Mouse (Mus musculus): ENCODE data around the gene Gm37240.

The Gm37240 gene

DNA sequence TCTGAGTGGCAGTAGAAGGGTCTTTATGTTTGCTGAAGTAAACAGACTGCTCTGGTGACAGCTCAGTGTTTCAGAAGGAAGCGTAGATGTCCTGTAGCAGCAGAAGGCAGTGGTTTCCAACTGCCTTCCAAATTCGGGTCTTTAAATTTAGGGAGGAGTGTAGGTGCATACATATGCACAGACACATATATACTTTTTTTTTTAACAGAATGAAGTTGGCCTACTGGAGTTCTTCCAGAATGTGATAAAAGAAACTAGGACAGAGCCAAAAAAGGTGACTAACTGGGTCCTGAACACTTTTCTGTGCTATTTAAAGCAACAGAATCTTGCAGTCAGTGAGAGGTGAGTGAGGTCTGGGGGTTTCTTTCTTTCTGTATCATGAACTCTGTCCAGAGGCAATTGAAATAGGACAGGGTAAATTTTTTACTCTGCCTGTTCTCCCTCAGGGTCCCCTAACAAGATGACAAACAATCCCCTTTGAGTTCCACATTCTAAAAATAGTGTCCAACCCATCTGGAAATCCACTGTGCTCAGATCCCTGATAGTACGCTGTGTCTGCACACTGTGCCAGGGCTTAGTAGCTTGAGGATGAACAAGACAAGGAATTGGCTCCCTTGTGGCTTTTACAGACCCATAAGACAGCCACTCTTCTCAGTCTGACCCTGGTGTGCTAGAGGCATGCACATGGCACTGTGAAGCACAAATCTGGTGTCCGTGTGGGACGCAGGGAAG, 250.4 kb downstream of the Gm37240 start:
- intact Hi-C loops (cut with DNase I): no loop called here

- intact Hi-C loops (cut with DNase I): no loop called here
These were observed 251.7 kb downstream of the Gm37240 start for GRCm38 (mm10) chr3:85635591-85635990.

- intact Hi-C loops (cut with DNase I): no loop called here
These were observed 252.2 kb downstream of the Gm37240 start for GRCm38 (mm10) chr3:85635126-85635419.

- intact Hi-C loops (cut with DNase I): no loop called here
These were observed 252.8 kb downstream of the Gm37240 start for GRCm38 (mm10) chr3:85634389-85635125.

DNA sequence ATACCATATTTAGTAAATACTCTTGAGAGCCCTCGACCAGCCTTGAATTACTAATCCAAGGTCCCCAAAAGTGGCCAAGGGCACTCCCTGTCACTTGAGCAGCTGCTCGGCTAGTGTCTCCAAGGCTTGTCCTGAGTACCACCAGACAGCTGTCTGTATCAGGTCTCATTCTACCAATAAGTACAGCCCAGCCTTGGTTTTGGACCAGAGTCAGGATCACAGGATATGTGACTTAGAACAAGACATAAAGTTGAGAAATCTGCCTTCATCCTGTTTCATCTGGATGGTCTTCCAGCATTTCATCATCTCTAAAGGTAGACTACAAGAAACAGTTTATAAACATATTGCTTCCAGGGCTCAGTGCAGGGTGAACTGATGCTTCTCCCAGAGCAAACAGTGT, 253.6 kb downstream of the Gm37240 start:
- intact Hi-C loops (cut with DNase I): no loop called here

DNA sequence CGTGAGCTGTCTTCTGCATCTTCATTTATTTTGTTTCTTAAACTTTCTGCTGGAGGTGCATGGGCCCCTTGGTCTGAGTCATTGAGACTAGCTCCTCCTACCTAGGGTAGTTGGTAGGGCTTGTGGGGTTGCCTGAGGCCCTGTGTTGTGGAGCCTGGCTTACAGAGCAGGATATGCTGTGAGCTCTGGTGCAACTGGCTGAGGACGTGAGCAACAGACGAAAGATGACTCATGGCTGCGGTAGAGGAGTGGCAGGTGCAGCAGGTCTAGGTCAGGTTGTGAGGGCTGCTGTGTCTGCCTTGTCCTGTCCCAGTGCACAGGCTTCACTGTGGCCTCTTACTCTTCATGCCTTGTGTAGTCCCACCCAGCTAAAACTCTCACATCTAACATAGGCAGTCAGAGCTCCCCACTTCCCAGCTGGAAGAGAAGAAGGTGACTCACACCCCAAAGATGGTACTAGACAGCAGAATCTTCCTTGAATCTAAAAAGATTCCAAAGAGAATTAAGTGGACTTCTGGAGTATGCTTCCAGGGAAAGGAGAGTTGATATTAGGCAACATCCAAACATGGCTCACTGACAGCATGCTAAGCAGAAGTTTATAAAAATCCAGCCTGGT, 257.3 kb downstream of the Gm37240 start:
- intact Hi-C loops (cut with DNase I): no loop called here

DNA sequence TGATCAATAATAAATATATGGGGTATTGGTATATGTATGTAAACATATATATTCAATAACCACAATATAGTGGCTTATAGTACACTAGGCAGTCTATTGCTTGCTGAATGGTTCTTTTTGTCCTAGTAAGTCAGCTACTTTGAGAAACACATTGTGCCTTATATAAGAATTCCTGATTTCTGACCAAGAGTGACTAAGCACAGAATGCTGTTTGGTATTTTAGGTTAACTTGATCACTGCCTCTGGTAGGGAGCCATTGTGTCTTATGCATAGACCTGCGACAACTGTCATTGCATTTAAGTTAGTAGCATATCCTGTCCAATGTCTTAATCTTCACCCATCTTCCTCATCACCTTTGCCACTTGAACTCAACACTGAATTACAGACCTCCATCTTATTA, 267.6 kb downstream of the Gm37240 start:
- intact Hi-C loops (cut with DNase I): no loop called here

- intact Hi-C loops (cut with DNase I): no loop called here
These were observed 268.0 kb downstream of the Gm37240 start for GRCm38 (mm10) chr3:85619345-85619744.

DNA sequence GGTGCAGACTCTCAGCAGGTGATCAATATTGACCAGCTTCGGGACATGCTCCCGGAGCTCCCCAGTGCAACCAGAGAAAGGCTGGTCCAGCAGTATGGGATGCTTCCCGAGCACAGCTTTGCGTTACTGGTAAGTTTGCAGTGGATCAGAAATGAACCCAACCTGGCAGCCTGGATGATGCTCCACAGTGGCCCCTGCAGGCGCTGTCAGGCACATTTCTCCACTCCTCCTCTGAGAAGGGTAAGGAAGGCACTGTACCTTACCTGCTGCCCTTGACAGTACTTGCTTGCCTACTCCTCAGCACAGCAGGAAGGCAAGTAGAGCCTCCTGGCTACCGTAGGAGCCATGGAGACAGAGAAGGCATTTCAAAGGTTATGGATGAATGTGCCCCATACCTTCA, 268.4 kb downstream of the Gm37240 start:
- intact Hi-C loops (cut with DNase I): no loop called here

DNA sequence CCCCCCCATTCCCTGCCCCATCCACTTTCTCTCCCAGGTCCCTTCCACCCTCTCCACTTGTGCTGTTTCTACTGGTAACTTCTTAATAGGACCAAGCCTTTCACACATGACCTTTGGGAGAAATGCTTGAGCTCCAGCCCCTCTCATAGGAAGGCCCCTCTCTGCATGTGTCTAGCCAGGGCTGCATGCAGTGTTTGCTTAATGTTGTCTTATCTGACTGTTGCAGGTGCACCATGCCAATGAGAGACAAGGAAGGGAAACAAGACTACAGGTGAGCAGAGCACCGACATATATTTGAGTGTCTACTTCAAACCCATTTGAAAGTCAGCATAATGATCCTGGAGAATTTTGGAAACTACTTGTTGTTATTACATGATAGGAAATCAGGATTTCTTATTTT, 270.9 kb downstream of the Gm37240 start:
- intact Hi-C loops (cut with DNase I): no loop called here

GRCm38 (mm10) chr3:85607753-85608152, 279.6 kb downstream of the Gm37240 start:
- intact Hi-C loops (cut with DNase I): no loop called here

DNA sequence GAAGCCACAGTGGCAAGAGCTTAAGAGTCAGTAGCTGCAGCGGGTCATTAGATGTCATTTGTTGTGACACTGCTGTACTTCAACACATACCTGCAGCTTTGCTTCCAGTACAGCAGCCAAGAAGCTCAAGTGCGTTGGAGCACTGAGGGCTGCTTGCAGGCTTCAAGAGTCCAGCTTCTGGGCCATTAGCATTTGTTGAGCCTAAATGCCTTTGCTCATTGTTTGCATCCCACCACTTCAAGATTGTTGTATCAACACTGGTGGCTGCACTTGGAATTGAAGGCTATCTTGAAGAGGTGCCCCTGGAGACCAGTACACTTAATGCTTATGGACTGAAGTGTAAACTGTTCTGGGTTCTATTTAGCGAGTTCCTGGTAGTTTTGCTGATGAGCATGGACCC, 280.4 kb downstream of the Gm37240 start:
- intact Hi-C loops (cut with DNase I): no loop called here

- intact Hi-C loops (cut with DNase I): no loop called here
These were observed 283.5 kb downstream of the Gm37240 start for GRCm38 (mm10) chr3:85603811-85604210.

DNA sequence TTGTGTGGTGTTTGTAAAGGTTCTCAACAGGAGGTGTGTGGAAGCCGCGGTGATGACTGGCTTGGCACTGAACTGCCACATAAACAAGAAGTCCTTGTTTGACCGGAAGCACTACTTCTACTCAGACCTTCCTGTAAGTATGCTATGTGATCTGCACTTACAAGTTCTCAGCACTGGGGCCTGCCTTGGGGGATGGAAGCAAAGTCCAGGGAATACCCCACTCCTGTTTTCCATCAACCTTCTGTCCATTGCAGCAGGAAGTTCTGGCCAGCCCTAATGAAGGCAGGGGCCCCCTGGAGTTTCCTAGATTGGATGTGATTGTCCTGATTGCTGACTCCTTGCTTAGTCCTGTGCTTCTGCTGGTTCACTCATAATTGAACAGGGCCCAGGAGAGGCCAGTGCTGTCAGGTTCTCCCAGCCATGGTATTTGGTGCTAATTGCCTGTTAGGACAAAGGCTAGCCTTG, 285.4 kb downstream of the Gm37240 start:
- intact Hi-C loops (cut with DNase I): no loop called here

DNA sequence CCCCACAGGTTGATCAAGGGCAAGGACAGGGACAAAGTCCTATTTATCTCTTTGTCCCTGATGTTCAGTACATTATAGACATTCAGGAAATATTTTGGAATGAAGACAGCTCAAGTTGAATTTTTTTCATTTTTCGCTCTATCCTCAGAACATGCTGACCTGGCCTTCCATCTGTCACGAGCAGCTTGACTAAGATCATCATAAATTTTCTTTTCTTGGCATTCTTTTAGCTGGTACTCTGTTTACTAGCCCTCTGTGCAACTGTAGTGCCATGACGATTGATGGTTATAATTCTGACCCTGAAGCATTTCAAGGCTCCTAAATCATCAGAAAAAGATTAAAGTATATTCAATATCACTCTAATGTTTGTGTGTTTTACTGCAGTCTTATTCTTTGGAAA, 287.8 kb downstream of the Gm37240 start:
- intact Hi-C loops (cut with DNase I): no loop called here

- intact Hi-C loops (cut with DNase I): no loop called here
These were observed 292.9 kb downstream of the Gm37240 start for GRCm38 (mm10) chr3:85594452-85594851.

GRCm38 (mm10) chr3:85592640-85593252, 294.6 kb downstream of the Gm37240 start:
- intact Hi-C loops (cut with DNase I): no loop called here

DNA sequence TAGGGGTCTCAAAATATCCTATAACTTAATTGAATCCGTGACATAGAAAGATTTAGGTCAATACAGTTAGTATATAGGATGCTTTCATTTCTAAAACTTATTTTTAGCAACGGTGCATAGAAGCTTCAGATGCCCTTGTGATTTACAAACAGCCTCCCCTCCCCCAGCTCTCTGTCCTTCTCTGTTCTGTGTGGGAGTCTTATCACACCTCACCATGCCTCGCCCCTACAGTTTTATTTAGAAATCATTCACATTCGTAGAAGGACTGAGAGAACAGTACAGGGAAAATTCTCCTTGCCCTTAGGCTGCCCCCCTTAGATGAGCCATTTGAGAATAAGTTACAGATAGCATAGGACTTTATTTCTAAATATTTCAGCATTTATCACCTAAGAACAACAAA, 295.3 kb downstream of the Gm37240 start:
- intact Hi-C loops (cut with DNase I): no loop called here

GRCm38 (mm10) chr3:85590090-85590754, 297.1 kb downstream of the Gm37240 start:
- intact Hi-C loops (cut with DNase I): no loop called here

DNA sequence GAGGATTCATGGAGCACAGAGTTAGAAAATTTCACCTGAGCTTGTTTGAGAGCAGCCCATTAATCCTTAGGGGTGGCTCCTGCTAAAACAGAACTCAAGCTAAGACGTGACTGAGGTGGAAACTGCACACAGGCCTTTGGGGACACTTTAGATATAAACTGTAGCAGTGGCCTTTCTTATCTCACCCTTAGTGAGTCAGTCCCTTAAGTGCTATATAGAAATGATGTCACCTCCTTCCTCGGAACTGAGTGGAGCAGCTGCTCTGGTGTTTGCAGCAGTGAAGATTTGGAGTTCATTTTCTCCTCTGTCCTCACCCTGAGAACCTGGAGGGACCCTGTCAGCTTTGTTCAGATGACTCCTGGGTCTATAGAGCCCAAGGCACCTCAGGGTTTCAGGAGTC, 298.6 kb downstream of the Gm37240 start:
- intact Hi-C loops (cut with DNase I): no loop called here

GRCm38 (mm10) chr3:85584966-85585365, 302.4 kb downstream of the Gm37240 start:
- intact Hi-C loops (cut with DNase I): no loop called here

DNA sequence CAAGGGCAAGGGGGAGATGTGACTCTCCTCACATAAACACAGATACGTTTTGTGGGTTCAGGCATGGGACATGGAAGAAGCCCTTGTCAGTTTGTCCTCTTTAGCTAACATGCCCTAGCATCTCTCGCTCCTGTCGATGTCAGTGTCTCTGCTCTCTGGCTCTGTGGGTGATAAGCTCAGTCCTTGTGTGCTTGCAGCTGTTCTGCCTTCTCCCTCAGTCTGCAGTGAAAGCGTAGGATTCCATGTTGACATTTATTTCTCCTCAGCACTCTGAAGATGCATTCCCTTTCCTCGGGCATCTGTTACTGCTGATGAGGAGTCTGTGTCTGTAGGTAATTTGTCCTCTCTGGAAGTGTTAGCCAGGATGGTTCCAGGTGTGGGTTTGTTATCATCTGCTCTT, 304.1 kb downstream of the Gm37240 start:
- intact Hi-C loops (cut with DNase I): no loop called here
